Mouse (Mus musculus) kidney, postnatal 36 days (tissue): ENCODE data around the gene Taok2.
A peak's percentile ranks its signal among the peaks of the same experiment; 100 is the strongest.

Experiments used
- DNase-seq, 2 experiments: peaks; one replicate each; pipeline ENCODE4 v3.0.0; 2021 to 2022; ENCODE audit warnings: mixed read lengths in 2 of 2

Taok2 gene

GRCm38 (mm10) chr7:126825403-126825802 is 59.1 kb downstream of the Taok2 start:
- peak in 1 of 2 experiments; percentile 57 for DNase-seq

- no peak for DNase-seq
These were observed 60.6 kb downstream of the Taok2 start for GRCm38 (mm10) chr7:126823940-126824339.

- no peak for DNase-seq
These were observed 61.2 kb downstream of the Taok2 start for GRCm38 (mm10) chr7:126823202-126823711.

GRCm38 (mm10) chr7:126822741-126823140 is 61.8 kb downstream of the Taok2 start:
- DNase-seq, result peak; percentile 16 to 37

GRCm38 (mm10) chr7:126821835-126822511 is 62.5 kb downstream of the Taok2 start:
- DNase-seq, result peak; percentile 79 to 91

GRCm38 (mm10) chr7:126818818-126819217 is 65.7 kb downstream of the Taok2 start:
- no peak for DNase-seq

- no peak for DNase-seq
These were observed 66.9 kb downstream of the Taok2 start for GRCm38 (mm10) chr7:126817595-126817994.

- no peak for DNase-seq
These were observed 68.0 kb downstream of the Taok2 start for GRCm38 (mm10) chr7:126816494-126816893.

GRCm38 (mm10) chr7:126815726-126816222 is 68.7 kb downstream of the Taok2 start:
- no peak for DNase-seq
